Mouse (Mus musculus) inflammation-experienced regulatory T-cells, adult 6 months (primary cell): ENCODE measurements around the gene Hes2. TPM values are rescaled to one million over a fixed set of nuclear protein-coding genes. Genes with fewer than 3 reads are reported as not detected.
A peak's percentile ranks its signal among the peaks of the same experiment; 100 is the strongest.

Experiments used
- ATAC-seq: one replicate; pipeline ENCODE4 v1.8.0; 2017
- polyA plus RNA-seq, 3 experiments: library from polyadenylated mRNA; unstranded; fragments of 100-300 nt; shearing (Covaris generic); gene quantifications; one replicate each; pipeline ENCODE4 v1.2.1; 2017

Hes2 gene
- polyA plus RNA-seq = not detected

DNA sequence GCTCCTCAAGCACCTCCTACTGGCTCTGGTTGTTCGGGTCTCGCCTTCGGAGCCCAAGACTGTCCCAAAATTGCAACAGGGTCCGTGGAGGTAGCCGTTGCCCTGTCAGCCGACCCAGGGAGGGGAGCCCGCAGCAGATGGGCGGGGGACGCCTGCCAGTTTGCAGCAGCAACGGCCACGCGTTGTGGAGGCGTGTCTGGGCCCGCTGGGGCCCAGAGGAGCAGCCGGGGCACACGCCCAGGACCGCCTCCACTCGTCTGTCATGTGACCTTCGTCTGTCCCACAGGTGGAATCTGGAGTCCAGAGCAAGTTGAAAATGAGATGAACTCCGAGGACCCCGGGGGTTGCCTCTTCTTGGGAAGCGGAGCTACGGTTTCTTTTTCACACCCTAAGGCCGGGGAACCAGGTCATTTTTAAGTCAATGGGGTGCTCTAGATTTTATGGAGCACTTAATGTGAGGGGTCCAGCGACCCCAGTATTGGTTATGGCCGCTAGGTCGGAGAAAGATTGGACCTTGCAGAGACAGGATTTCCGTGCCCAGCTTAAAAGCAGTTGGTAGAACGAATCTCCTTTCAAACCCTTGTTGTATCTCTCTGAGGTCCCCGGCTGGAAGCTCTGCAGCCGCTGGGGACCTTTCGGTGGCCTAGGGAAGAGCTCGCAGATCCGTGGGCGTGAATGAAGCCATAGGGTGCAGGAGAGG lies at the start of gene Hes2:
Hes2 (plus strand) TSS at position 283 of the 700 bp plus-strand sequence.
- ATAC-seq = no peak

DNA sequence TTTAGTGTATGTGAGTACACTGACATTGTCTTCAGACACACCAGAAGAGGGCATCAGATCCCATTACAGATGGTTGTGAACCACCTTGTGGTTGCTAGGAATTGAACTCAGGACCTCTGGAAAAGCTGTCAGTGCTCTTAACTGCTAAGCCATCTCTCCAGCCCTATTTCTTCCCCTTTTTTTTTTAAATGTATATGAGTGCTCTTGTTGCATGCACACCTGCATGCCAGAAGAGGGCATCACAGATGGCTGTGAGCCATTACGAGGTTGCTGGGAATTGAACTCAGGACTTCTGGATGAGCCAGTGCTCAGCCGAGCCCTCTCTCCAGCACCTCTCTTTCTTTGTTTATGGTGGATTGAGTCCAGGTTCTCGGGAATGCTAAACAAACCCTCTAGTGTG lies 49.2 kb upstream of the Hes2 start:
- no peak for ATAC-seq

DNA sequence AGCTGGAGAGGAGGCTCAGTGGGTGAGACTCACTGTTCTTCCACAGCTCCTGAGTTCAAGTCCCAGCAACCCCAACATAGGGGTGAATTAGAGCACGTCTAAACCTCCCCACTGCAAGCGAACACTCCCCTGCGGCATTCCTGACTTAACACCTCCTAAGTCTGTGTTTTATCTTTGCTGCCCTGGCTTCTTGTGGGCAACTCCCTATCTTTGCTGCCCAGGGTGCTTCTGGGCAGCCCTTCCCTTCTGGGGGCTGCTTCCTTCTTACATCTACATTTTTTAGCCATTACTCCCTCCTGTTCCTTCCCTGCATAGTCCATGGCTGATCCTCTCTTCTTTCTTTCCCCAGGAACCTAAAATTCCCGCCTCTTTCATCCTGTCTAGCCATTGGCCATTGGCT lies 48.0 kb upstream of the Hes2 start:
- ATAC-seq = no peak

DNA sequence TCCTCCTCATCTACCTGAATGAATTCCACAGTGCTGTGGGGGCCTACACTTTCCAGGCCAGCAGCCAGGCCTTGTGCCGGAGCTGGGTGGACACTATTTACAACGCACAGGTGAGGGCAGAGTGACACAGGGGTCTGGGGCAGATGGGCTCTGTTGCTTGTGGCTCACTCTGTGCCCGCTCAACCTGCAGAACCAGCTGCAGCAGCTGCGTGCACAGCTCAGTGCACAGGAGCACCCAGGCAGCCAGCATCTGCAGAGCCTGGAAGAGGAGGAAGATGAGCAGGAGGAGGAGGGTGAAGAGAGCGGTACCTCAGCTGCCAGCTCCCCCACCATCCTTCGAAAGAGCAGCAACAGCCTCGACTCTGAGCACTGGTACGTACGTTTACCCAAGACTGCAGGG lies 46.3 kb upstream of the Hes2 start:
- ATAC-seq = no peak

DNA sequence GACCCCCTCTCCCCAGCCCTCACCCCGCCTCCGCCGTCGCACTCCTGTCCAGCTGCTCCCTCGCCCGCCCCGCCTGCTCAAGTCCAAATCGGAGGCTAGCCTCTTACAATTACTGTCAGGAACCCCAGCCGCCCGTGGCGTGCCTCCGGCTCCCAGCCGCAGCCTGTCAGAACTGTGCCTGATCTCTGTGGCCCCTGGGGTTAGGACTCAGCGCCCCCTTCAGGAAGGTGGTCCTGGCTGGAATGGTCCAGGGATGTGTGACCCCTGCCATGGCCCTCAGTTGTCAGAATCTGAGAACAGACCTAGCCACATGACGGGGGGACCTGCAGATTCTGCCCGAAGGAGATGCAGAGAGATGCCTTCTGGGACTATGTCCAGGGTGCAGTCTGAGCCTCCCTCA lies 44.6 kb upstream of the Hes2 start:
- no peak for ATAC-seq

DNA sequence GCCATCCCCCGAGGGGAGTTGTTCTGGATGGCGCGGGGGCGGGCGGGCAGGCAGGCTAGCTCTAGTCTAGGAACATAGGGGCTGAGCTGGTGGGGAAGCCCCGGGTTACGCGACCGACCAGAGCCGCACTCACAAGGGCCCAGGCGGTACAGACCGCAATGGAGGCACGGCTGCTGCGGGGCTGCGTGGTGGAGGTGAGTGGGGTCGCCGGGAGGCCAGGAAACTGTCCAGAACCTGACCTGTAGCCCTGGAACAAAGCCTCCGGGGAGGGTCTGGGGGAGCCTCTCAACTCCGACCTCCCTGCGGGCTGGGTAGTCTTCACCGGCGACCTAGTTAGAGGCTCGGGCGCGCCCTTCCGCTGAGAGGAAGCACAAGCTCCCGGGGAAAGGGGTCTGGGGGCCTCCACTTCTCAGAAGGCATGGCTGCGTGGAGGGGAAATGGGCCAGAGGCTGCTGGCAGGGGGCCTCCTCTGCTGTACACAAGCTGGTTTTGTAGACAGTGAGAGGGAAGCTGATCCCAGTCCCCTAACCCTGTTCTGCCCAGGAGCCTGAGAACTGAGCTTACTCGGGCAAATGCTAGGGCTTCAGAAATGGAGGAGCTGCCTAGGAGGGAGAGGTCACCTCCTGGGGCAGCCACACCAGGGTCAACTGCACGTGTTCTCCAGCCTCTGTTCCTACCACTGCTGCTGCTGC lies 42.6 kb upstream of the Hes2 start, which contains the start of gene Tnfrsf25:
Tnfrsf25 (plus strand) TSS at position 14 of the 692 bp plus-strand sequence.
- ATAC-seq = peak; percentile 54

DNA sequence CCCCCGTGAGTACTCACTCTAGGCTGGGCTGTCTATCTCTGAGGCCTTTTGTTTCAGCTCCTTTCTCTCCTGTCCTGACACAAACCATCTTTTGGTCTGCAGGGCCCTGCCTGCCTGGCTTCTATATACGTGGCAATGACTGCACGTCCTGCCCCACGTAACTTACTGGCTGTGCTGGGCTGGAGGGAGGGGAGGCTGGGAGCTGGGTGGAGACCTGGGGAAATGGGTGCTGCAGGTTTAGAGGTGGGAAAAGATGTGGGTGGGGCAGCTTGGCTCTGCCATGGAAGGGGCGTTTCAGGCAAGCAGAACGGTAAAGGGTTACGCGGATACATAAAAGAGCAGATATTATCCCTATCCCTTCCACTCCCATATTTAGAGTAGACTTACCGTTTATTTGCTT lies 41.1 kb upstream of the Hes2 start:
- ATAC-seq = no peak

DNA sequence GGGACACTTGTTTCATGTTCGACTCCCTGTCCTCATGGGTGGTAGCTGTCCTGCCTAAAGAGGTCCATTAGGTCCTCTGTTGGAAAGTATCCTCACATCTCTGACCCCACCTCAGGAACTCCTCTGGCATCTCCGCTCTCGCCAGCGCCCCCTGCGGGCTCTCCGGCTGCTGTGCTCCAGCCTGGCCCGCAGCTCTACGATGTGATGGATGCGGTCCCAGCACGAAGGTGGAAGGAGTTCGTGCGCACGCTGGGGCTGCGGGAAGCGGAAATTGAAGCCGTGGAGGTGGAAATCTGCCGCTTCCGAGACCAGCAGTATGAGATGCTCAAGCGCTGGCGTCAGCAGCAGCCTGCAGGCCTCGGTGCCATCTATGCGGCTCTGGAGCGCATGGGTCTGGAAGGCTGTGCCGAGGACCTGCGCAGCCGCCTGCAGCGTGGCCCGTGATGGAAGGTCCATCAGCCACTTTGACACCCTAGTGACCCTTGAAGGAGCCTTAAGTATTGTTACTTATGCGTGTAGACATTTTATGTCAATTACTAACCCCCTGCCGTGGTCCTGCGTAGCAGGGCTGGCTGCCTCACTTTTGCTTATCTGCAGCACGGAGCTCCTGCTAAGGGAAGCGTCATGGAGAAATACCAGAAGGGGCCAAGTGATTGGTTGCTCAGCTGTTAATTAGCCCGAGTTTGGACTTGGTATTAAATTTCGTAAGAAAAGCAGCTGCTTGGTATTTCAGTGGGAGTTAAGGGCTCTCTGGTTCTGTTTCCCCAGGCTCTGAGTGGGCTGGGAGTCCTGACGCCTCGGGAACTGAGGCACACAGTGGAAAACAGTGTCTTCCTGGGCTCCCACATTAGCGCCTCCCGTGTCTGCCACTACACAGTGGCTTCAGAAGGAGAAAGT lies 39.0 kb upstream of the Hes2 start:
- no peak for ATAC-seq

DNA sequence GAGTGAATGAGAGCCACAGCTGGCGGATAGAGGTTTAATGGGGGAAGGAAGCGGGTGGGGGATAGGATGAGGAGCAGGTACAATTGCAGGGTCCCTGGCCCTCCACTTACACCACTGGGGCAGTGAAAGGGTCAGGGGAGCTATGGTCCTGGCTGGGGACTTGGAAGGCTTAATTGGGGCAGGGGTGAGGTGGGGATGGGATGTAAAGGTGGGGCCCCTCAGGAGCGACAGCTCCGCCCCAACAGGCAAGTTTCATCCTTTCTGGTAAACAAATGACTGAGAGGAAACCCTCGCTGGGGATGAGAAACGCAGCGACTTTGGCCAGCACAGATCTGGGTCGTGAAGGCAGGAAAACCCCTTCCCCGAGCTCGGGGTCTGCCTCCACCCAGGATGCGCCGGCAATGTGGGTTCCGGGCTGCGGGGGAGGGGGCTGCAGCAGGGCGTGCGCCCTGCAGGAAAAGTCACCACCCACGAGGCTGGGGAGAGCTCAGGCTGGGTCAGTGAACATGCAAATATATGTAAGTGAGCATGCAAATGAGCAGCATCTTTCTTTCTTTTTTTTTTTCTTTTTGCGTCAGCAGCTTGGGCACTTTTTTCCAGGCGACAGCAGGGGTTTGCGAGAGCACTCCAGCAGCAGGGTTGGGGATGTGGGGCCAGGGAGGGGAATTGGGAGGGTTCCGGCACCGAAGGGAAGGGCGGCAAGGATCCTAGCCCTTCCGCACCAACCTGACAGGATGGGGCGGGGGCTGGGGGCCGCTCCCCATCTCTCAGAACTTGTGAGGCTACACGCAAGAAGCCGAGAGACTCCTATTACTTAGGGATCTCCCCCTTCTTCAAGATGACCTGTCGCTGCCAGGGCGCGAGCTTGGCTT lies 38.1 kb upstream of the Hes2 start:
- ATAC-seq = peak; percentile 70

DNA sequence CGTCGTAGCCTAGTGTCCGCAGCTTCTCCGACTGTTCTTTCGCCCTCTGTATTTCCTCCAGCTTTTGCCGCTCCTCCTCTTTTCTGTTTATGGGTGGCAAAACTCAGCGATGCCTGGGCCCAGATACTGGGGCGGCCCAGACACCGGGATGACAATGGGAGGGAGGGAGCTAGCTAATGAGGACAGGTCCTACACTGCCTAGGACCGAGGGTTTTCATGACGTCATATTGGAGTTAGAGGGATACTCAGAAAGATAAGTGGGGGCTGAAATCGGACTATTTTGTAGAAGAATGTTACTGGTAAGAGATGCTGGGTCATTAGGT lies 37.5 kb upstream of the Hes2 start:
- ATAC-seq = no peak

DNA sequence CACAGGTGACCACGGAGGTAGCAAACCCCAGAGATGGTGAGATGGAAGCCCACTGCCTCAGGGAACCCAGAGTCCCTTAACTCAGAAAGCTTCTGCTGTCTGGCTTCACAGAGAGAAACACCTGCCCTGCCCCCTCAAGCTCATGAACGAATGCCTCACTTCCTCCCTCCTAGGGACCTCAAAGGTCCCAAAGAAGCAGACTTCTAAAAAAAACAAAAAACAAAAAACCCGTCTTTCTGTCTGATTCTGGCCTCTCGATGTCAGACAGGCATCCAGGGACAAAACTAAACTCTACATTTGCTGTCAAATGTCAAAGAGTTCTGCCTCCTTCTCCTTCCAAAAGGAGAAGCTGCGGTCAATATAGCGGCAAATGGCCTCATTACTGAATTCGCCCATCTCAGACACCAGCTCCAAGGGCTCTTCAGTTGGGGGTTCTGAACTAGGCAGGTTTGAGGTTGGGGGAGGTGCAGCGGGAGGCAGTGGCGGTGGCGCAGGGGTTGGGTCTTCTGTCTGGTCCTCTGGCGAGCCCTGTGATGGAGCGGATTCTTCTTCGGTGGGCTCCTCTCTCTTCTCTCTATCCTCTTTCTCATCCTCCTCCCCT lies 34.2 kb upstream of the Hes2 start:
- no peak for ATAC-seq

DNA sequence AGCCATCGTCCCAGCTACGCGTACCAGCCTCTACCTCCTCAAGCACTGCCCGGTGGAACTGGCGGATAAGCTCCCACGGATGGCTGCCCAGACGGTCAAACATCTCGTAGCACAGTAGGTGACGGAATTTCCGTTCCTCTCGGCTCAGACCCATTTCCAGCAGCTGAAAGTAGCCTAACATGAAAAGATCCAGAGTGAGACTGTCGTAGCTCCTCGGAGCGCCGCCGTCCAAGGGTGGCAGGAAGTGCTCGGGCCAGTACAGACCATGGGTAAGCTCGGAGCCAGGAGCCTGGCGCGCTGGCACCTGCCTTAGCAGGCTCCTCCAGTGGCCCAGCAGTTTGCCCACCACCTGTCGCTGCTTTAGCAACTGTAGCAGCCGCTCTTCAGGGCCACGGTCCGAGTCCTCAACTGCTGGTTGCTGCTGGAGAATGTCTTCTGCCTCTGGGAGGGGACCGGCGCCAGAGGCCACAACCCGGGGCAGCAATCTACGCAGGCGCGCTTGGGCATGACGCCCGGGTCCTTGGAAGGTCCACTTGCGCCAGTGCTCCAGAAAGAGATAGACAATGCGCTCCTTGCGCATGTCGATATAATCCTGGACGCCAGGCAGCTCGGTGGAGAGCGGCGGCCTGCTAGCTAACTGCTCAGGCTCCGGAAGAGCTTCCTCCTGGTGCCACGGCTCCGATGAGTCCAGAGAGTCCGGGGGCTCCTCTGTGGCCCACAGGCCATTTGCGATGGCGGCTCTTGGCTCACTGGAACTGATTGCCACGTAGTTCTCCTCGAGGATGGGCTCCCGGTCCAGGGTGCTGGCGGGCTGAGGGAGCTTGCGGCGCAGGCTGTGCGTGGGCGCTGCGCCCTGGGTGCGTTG lies 33.3 kb upstream of the Hes2 start:
- ATAC-seq = peak; percentile 42

DNA sequence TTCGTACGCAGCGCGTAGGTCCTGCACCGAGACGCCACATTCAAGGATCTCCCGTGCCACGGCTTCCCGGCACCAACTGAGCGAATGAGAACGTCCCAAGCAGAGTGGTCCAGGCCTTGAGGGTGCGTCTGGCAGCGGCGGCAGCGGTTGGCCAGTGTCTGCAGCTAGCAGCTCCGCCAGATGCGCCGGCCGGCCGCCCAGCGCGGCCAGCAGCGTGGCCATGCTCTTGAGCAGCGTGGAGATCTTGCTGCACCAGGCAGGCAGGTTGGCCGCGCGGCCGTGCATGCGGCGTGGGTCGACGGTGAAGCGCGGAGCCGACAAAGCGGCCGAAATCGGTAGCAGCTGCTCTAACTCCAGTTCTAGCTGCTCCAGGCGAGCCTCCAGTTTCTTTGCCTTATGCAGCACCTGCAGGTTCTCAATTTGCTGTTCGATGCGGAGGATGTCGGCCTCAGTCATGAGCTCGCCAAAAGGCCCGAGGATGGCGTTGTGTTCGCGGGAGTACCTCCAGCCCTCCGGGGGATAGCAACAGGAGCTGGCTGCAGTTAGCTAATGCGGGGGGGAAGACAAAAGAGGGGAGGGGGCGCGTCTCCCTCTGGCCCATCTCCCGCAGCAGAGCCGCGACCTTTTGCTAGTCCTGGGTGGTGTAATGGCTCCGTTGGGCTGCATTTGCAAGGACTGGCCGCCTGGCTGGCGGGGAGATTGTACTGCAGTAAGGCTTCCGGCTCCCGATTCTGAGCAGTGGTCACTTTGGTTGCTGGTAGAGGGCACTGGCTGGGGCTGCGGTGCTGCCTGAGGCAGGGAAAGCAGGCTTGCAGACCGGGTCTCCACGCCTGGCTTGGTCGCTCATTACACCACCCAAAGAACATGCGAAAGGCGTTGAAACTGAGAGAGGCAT lies 32.4 kb upstream of the Hes2 start:
- no peak for ATAC-seq

DNA sequence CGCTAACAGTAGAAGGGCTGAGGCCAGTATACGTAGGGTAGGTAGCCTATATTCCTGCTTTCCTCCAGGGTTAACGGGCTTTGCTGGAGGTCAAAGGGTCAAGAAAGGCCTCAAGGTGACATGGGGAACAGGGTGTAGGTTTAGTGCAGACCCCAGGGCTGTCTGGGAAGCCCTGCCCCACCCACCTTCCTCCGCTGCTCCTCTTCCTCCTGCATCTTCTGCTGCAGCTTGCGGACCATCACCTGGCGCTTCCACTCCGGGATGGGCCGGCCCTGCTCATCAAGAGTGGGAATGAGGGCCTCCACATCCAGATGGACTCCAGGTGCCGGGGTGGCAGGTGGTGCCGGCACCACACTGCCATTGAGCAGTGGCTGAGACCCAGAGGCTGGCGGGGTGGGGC lies 30.8 kb upstream of the Hes2 start:
- ATAC-seq = no peak

DNA sequence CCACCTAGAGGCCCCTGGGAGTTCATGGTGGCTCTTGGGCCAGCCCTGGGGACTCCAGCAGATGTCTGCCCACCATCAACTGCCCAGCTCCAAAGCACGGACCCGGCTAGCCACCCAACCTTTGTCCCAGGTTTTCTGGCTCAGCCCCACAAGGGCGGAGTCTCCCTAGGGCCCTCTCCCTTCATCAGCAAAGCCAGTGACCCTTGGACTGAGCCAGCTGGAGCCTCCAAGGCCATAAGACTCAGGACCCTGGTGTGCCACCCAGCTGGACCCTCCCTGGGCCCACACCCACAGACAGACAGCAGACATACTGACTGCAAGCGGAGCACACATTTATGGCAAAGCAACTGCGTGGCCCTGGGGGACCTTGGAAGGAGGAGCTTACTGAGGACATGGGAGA lies 29.9 kb upstream of the Hes2 start:
- no peak for ATAC-seq

DNA sequence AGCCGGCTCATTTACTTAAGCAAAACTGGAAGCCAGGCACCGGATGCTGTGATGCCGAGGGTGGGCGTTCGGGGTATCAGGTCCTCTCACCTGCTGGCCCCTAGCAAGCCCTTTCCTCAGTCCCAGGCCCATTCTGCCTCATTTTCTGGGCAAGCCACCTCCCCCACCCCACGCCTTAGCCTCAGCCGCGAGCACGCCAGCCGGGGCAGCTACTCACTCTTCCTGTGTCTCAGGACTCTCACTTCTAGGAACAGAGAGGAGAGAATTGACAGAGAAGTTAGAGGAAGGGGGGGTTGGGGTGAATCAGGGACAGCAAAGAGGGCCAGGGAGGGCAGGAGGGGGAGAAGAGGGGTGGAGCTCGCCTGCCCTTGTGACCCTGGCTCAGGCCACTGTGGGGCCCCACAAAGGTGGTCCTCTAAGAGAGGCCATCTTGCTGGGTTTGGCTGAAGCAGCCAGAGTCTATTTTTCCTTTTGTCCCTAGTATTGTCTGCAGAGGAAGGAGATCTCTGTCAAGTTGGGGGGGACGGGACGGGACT lies 29.2 kb upstream of the Hes2 start:
- ATAC-seq = no peak

DNA sequence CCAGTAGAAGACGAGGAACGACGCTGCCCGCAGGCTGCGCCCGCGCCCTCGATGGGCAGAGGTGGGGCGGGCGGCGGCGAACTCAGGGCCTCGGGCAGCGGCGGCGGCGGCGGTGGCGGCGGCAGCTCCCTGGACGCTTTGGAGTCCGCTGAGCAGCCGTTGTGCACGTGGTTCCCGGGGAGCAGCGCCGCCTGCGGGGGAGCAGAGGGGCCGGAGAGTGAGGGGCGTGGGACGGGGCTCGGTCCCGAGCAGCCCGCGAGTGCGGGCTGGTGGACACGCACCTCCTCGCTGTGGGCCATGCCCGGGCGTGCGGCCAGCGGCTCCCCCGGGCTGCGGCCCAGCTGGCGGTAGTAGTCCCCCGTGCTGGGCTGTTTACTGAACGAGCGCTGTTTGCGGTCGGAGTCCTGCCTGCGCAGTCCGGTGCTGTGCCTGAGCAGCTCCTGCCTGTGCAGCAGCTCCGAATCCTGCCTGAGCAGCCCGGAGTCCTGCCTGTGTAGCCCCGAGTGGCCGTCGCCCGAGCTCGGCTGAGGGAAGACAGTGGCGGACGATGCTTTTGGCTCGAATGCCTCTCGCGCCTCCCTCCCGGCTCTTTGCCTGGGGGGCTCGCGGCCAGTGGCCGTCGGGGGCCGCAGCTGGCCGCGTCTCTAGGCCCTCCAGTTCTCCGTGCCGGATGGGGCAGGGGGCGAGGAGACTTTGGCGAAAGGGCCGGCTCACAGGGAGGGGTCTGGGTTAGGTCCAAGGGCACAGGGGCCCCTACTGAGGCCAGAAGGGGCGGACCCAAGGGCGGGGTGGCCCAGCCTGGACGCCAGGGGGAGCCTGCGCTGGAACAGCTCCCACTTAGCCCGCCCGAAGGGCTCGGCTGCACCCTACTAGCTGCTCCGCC lies 27.7 kb upstream of the Hes2 start:
- ATAC-seq = peak; percentile 63
